Mouse (Mus musculus): ENCODE data around the gene Esr1.

DNA sequence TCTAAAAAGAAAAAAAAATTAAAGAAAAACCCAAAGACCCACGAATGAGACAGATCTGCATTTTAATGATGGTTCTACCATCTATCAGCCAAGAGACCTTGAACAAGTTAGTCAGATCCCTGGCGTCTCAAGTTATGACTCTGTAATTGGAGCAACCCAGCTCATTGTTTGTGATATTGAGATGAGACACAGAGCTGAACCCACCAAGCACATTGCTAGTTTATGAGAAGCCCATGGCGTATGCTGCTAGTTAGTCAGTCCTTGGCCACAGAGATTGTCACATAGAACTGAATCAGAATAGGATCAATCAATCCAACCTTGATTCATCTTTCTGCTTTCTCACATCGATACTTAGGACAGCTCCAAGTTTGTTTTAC is 165.3 kb downstream of the Esr1 start:
- TF ChIP-seq CTCF (IDR thresholded peaks at IDR 0.05; ENCODE audit: extremely low read depth, insufficient read length, insufficient replicate concordance, low read depth, low read length) (no peak), POLR2A (IDR thresholded peaks at IDR 0.05; ENCODE audit: low read depth, low read length) (no peak)

All from small intestine, adult 2 months (tissue).